Mouse (Mus musculus): ENCODE results near the gene Lrch1. TPM values are rescaled to one million over a fixed set of nuclear protein-coding genes. Genes with fewer than 3 reads are reported as not detected.

The Lrch1 gene
- polyA plus RNA-seq, 1 experiment, result 13.6 TPM

DNA sequence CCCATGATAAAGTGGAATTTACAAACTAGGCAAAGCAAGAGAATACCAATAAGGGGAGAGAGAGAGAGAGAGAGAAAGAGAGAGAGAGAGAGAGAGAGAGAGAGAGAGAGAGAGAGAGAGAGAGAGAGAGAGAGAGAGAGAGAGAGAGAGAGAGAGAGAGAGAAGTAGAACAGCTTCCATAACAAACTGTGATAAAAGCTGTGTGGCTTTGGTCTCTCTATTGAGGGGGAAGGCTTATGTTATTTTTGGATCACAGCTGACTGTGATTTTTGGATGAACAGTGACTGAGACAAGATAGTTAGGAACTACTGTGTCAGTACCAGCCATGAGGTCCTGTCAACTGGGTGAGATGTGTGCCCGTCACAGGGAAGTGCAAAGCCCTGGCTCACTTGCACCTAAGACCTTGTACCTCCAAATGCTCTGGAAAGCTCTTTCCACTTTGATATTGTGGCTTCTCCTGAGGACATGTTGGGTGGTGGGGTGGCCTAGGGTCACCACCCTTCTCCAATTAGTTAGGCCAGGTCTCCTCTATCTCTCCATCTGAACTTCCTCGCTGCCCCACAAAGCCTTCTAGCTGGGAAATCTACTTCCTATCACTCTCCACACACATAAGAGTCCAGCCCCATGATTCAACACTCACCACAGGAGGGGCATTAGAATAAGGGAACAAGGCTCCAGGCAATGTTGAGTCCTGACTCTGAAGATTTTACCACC lies 79.3 kb downstream of the Lrch1 start:
- peaks cover 7% of the 10 kb centered on the region for H3K4me1 ChIP-seq (ENCODE audit: control insufficient read depth, insufficient read depth, low read length)
- no peak overlapping the region for H3K27ac ChIP-seq (ENCODE audit: insufficient read depth, low read length)
- TF ChIP-seq POLR2A (IDR thresholded peaks at IDR 0.05; ENCODE audit: extremely low read depth, insufficient read depth, low read length), result no peak
- no peak for TF ChIP-seq CTCF (IDR thresholded peaks at IDR 0.05; ENCODE audit: extremely low read depth, insufficient read depth, low read length)
- H3K4me3 ChIP-seq (ENCODE audit: insufficient read depth, low read length), result no peak overlapping the region

- Histone ChIP-seq H3K4me1 (ENCODE audit: control insufficient read depth, insufficient read depth, low read length) (peaks cover 7% of the 10 kb centered on the region), H3K27ac (ENCODE audit: insufficient read depth, low read length) (0 out of 2 replicates have a peak overlapping the region, but pooled peaks have one; percentile 30), H3K4me3 (ENCODE audit: insufficient read depth, low read length) (no peak overlapping the region)
- TF ChIP-seq CTCF (IDR thresholded peaks at IDR 0.05; ENCODE audit: extremely low read depth, insufficient read depth, low read length), result no peak
- no peak for TF ChIP-seq POLR2A (IDR thresholded peaks at IDR 0.05; ENCODE audit: extremely low read depth, insufficient read depth, low read length)
These were observed 80.3 kb downstream of the Lrch1 start for GRCm38 (mm10) chr14:74867076-74868042.

- no peak for TF ChIP-seq CTCF (IDR thresholded peaks at IDR 0.05; ENCODE audit: extremely low read depth, insufficient read depth, low read length)
- TF ChIP-seq POLR2A (IDR thresholded peaks at IDR 0.05; ENCODE audit: extremely low read depth, insufficient read depth, low read length), result no peak
- Histone ChIP-seq H3K4me3 (ENCODE audit: insufficient read depth, low read length) (no peak overlapping the region), H3K27ac (ENCODE audit: insufficient read depth, low read length) (no peak overlapping the region), H3K4me1 (ENCODE audit: control insufficient read depth, insufficient read depth, low read length) (peaks cover 6% of the 10 kb centered on the region)
These were observed 81.9 kb downstream of the Lrch1 start for GRCm38 (mm10) chr14:74865738-74866137.

DNA sequence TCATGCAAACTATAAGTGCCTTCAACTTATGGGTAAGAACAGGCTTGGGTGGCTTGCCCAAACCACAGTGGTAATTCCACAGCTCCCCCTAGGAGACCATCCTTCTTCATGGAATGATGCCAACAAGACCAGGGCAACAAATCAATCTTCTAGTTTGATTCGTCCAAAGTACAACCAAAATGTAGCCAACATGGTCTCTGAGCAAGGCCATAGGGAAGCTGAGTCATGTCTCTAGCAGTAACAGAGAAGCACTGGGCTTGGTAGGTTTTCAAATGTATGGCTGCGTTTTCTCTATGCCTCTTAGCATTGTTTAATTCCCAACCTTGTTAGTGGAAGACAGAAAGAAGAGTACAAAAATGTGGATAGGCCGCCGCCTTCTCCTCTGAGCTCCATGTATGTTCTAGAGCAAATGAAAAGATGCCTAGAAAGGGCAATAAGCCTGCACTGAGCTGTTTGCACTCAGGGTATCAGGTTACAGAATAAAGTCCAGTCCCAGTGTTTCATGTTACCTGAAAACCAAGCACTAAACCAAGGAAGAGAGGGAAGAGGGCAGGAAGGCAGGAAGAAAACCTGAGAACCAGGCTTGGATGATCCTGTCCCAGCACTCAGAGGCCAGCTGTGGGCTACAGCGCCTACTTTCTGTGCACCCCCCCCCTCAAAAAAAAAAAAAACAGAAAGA lies 82.7 kb downstream of the Lrch1 start:
- TF ChIP-seq CTCF (IDR thresholded peaks at IDR 0.05; ENCODE audit: extremely low read depth, insufficient read depth, low read length), result no peak
- TF ChIP-seq POLR2A (IDR thresholded peaks at IDR 0.05; ENCODE audit: extremely low read depth, insufficient read depth, low read length), result no peak
- Histone ChIP-seq H3K4me3 (ENCODE audit: insufficient read depth, low read length) (no peak overlapping the region), H3K4me1 (ENCODE audit: control insufficient read depth, insufficient read depth, low read length) (peaks cover 6% of the 10 kb centered on the region), H3K27ac (ENCODE audit: insufficient read depth, low read length) (no peak overlapping the region)

- H3K4me1 ChIP-seq (ENCODE audit: control insufficient read depth, insufficient read depth, low read length), result peaks cover 3% of the 10 kb centered on the region
- H3K4me3 ChIP-seq (ENCODE audit: insufficient read depth, low read length), result no peak overlapping the region
- no peak overlapping the region for H3K27ac ChIP-seq (ENCODE audit: insufficient read depth, low read length)
- TF ChIP-seq CTCF (IDR thresholded peaks at IDR 0.05; ENCODE audit: extremely low read depth, insufficient read depth, low read length) (no peak), POLR2A (IDR thresholded peaks at IDR 0.05; ENCODE audit: extremely low read depth, insufficient read depth, low read length) (no peak)
These were observed 86.2 kb downstream of the Lrch1 start for GRCm38 (mm10) chr14:74861456-74861855.

GRCm38 (mm10) chr14:74859154-74859553 lies 88.5 kb downstream of the Lrch1 start:
- Histone ChIP-seq H3K4me1 (ENCODE audit: control insufficient read depth, insufficient read depth, low read length) (peaks cover 1% of the 10 kb centered on the region; the same call in 1 of the 2 replicates), H3K27ac (ENCODE audit: insufficient read depth, low read length) (no peak overlapping the region), H3K4me3 (ENCODE audit: insufficient read depth, low read length) (no peak overlapping the region)
- TF ChIP-seq POLR2A (IDR thresholded peaks at IDR 0.05; ENCODE audit: extremely low read depth, insufficient read depth, low read length) (no peak), CTCF (IDR thresholded peaks at IDR 0.05; ENCODE audit: extremely low read depth, insufficient read depth, low read length) (no peak)

- Histone ChIP-seq H3K4me1 (ENCODE audit: control insufficient read depth, insufficient read depth, low read length) (peaks cover 6% of the 10 kb centered on the region), H3K4me3 (ENCODE audit: insufficient read depth, low read length) (no peak overlapping the region), H3K27ac (ENCODE audit: insufficient read depth, low read length) (no peak overlapping the region)
- TF ChIP-seq CTCF (IDR thresholded peaks at IDR 0.05; ENCODE audit: extremely low read depth, insufficient read depth, low read length), result no peak
- TF ChIP-seq POLR2A (IDR thresholded peaks at IDR 0.05; ENCODE audit: extremely low read depth, insufficient read depth, low read length), result no peak
These were observed 92.2 kb downstream of the Lrch1 start for GRCm38 (mm10) chr14:74855429-74855828.

DNA sequence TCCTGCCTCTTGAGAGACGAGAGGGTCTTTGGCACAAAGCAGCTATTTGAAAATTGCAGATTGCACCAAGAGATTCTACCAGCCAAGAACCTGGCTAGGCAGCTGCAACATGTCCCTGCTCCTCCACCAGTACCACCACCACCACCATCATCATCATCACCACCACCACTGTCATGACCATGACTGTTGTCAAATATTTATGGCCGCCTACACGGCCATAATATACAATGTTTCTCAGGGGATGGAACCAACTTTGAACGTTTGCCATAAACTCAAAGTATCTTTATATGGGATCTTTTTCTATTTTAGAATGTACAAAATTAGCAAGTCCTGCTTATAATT lies 93.9 kb downstream of the Lrch1 start:
- peaks cover 6% of the 10 kb centered on the region for H3K4me1 ChIP-seq (ENCODE audit: control insufficient read depth, insufficient read depth, low read length)
- TF ChIP-seq CTCF (IDR thresholded peaks at IDR 0.05; ENCODE audit: extremely low read depth, insufficient read depth, low read length) (no peak), POLR2A (IDR thresholded peaks at IDR 0.05; ENCODE audit: extremely low read depth, insufficient read depth, low read length) (no peak)
- no peak overlapping the region for H3K27ac ChIP-seq (ENCODE audit: insufficient read depth, low read length)
- H3K4me3 ChIP-seq (ENCODE audit: insufficient read depth, low read length), result no peak overlapping the region
